Mouse (Mus musculus) left cerebral cortex, adult 9 months (tissue): ENCODE data around the gene Slc44a1.

Experiments
- DNase-seq, 2 experiments: peaks; one replicate each; pipeline ENCODE4 v3.0.0; 2022; ENCODE audit warnings: low spot score in 2 of 2

Gene Slc44a1

DNA sequence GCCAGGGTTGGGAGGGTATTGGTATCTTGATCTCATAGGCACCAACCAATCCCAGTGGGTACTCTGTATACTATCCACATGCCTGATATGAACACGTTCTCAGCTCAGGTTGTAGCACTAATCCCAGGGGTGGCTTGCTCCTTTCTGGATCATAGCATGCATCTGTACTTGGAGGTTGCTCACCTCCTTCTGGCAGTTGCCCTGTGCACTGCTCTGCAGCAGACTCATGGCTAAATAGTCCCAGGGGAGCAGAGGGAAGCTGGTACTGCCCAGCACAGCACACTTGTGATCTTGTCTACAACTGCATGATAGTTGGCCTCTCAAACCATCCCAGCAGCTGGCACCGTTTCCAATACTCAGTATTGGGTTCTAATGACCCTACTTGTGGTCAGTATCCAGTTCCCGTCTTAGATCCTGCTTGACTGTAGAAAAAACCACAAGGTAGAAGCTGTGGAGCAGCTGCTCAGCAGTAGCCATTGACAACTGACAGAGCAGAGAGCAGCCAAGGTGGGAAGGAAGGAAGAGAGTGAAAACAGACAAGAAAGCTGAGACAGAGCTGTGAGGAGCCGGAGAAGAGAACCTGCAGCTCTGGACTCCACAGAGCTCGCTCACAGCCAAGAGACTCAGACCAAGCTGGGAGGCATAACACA is 174.5 kb downstream of the Slc44a1 start:
- no peak for DNase-seq

DNA sequence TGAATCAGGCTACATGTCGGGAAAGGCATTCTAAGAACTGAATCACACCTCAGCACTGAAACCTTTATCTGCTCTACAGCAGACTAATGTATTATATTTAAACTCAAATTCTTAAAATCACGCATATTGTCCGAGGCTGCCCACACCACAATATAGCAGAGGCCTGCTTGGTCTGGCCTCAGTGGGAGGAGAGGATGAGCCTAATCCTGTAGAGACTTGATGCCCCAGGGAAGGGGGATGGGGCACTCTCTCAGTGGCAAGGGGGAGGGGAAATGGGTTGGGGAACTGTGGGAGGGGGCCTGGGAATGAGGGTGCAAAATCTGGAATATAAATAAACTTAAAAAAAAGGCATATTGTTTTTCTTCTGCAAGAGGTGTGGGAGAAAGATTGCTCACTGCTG is 177.8 kb downstream of the Slc44a1 start:
- no peak for DNase-seq

DNA sequence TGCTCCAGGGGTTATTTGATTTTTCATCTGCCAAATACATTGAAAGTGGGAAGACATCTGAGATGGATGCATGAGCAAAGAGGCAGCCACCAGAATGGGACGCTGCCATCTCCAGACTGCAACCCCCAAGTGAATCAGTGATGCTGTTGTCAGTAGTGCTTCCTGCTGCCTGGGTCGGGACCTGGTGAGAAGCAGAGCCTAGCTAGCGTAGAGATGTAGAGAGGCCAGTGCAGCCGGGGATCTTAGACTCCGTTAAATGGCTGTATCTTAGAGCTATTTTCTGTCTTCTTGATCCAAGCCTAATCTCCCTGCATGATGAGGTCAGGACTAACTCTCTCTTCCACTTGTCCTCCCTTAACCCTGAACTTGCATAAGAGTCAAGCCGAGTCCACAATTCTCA is 179.9 kb downstream of the Slc44a1 start:
- DNase-seq = no peak

DNA sequence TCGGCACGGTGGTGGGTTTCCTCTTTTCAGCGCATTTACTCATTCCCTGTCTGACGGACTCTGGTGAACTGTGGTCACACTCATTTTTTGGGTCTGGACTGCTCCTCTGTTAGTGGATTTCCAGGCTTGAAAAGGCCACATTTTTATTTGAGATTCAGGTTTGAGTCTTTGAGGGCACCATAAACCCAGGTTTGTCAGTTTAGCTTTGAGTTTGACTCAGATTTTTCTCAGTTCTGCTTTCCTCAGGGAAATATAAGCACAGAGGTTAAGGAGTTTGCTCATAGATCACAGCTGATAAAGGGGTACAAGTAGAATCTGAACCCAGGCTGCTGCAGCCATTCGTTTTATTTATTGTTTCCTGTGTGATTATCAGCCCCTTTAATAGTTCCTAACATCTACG is 180.9 kb downstream of the Slc44a1 start:
- DNase-seq = no peak

DNA sequence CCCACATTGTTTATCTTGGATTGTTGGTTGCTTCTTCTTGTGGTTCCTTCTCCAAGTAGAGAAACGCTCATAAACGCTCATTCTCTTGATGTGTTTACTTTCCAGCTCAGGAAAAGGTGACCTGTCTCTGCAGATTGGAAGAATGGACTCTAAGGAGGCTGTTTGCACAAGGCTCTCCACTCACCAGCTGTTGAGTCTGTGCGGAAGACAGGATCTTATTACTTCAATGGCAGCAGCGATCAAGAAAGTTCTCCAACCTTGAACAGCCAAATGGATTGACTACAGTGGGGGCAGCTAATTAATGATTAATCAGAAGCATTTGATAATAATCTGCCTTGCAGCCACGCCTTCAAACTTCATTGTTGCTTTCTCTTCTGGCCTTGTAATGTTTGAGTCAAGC is 181.3 kb downstream of the Slc44a1 start:
- DNase-seq = no peak

DNA sequence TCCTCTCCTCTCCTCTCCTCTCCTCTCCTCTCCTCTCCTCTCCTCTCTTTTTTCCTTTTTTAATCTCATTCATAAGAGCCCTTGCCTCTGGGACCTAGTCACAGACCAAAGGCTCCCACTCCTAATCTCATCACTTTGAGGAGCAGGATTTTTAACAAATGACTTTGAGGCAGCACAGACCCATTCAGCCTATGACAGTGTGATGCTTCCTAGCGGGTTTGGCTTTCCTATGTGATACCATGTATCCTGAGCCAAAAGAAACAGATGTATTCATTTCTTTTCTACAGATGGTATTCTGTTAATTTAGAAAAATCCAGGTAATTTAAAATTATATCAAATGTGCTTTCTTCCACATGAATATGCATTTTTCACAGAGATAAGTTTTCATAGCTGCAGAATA is 183.5 kb downstream of the Slc44a1 start:
- DNase-seq = no peak

DNA sequence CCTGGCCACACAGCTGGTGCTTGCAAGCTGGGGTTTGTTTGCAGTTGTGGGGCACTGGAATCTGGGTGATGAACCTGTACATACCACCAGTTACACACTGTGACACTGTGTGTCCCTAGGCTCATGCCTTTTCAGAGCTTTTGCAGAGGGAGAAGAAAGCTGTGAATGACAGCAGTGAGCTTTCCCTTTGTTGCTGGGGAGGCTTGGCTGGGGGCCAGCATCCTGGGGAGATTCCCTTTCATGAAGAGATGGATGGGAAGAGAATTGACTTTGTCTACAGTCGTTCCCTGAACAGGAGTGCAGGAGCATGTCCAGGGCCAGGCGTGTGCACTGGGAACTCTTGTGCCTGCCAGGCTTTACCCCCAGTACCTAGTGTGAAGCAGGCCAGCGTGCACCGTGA is 184.6 kb downstream of the Slc44a1 start:
- DNase-seq = no peak

DNA sequence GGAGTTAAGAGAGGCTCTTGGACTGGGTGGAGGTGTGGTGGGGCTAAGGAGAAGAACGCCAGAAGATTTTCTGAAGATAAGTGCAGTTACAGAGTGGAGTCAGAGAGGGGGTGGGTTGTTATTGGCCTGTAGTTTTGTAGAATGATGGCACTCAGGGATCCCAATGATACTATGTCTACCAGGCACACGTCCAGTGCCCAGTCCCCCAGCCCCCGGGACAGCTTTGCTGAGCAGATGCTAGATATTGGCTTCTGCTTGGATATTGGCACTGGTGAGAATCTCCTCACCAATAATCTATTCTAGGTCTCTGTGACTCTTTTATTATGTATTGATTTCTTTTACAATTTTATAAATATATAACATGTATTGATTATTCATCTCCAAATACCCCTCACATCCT is 185.1 kb downstream of the Slc44a1 start:
- DNase-seq = no peak

DNA sequence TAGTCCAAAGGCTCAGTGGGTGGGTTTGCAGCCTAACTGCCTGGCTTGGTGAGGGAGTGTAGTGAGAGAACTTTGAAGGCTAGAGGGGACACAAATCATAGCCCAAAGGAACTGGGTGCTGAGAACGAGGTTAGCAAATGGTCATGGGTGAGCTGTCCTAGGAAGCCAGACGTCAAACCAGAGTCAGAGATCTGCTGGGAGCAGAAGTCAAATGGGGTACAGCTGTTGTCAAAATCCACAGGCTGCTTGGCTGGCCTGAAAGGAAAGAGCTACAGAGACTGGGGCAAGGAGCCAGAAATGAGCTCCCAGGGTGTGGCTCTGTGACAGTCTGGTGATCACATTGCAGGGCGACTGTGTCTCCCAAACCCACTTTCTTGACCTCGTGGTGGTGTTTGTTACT is 188.7 kb downstream of the Slc44a1 start:
- no peak for DNase-seq

DNA sequence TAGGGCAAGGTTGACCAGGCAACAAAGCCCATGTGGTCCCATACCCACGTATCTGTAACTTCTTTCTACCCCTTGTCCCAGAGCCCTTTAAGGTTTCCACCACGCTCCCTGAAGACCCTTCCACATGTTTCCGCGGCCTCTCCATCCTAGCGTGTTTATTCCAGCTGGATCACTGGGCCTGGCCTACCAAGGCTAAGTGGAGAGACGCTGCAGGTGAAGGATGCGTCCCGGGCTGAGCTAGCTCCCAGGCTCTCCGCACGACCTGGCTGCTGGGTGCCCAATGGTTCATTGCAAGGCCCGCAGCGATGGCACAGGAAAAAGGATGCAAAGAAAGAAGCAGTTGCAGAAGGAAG is 190.7 kb downstream of the Slc44a1 start:
- DNase-seq = no peak

DNA sequence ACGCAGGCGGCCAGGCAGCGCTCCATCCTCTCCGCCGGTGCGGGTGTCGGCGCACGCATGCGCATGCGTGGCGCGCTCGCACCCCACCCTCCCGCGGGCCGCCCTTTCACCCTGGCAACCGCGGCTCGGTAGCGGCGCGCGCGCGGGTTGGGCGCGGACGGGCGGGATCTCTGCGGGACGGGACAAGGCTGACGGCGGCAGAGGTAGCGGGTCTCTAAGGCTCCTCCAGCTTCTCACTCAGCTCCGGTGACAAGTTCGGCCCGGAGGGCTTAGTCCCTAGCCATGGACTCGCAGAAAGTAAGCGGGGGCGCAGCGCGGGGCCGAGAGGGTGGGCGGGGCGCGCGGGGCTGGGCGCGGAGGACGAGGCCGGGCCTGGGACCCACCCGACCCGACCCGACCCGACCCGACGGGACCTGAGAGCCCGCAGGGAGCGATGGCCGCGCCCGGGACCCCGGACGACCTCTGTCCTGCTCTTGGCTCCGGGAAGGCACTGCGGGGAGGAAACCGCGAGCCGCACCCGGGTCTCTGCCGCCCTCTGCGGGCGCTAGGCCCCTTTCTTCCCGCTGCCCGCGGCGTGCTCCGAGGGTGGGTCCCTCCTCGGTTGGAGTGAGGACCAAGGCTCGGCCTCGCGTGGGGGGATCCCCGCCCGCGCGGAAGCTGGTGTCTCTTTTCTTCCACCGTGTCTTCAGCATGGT is 191.2 kb downstream of the Slc44a1 start, which contains the start of gene Fsd1l:
Gene Fsd1l, plus strand, starts transcription at position 156 of the 695 bp plus-strand sequence.
- DNase-seq = peak; percentile 22 to 75

DNA sequence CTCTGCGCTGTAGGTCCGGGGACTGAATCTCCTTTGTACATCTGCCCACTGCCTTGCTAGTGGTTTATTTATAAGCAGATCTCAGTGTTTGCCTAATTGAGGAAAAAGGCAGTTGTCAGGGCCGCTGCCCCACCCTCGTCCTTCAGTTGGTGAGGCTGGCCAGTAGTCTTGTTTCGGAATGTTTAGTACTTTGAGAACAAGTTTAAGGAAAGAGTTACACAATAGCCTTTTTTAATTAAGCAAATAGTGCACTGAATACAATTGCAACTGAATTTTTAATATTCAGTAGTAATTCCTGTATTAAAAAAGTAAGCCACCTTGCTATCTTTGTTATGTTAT is 191.8 kb downstream of the Slc44a1 start:
- DNase-seq = no peak

DNA sequence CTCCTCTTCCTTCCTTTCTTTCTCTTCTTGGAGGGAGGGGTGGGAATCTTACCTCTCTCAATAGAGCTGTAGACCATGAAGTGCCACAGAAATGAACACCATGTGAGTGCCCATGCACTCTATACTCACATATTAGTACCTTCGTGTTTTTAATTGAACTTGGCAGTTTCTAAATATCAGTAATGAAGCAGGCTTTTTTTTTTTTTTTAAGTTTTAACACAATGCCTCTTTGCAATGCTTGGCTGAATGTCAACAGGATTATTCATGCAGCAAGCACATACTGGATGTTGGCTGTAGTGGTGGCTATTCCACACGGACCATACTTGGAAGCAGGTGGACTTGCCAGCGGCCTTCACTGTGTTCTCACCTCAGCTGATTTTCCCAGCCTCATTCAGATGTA is 195.1 kb downstream of the Slc44a1 start:
- no peak for DNase-seq

DNA sequence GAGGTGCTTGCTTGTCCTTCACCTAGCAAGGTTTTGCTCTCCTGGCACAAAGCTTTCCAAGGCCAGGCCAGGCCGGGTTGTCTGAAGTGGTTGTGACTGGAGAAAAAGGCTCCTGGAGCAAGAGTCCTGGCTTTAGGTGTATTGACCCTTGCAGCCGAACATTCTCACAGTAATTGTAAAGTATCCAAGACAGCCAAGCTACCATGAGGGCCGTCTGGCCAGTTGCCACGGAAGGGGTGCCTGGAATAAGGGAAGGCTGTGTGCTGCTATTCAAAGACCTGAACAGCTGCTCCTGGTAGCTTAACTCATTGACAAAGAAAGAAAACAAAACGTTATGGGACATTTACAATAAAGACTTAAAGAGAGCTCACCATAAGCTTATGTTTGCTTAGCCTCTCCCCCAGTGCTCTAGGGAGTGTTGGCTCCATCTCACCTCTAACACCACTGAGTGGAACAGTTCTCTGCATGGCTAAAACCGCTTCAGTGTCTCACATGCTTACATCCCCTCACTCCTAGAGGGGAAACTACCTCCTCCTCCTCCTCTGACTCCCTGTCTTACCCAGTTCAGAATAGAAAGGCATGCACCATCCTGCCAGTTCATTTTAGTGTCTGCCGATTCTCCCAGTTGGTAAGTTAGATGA is 197.2 kb downstream of the Slc44a1 start:
- DNase-seq = no peak

DNA sequence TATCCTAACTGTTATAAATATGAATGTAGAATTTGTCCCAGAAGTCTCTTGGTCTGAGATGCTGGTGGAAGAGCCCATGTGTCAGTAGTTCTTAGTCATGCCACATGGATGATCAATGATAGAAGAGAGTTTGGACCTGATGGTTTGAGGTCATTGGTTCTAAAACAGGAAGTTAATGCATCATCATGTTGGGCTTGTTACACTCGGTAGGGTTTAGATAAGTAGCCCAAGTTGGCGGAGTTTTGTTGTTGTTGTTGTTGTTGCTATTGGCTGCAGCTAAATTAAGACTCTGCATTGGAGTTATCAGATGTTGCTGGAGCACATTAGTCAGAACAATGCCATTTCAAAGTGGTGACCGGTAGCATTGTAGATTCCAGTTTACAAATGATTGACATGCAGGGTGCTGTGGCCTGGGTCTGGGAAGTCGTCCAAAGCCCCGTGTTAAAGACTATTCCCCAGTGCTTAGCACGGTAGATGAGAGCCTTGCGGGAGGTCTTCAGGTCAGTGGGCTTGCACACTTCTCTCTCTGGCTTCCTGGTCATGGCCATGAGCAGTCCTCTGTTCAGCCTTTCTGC is 198.4 kb downstream of the Slc44a1 start:
- DNase-seq = no peak

DNA sequence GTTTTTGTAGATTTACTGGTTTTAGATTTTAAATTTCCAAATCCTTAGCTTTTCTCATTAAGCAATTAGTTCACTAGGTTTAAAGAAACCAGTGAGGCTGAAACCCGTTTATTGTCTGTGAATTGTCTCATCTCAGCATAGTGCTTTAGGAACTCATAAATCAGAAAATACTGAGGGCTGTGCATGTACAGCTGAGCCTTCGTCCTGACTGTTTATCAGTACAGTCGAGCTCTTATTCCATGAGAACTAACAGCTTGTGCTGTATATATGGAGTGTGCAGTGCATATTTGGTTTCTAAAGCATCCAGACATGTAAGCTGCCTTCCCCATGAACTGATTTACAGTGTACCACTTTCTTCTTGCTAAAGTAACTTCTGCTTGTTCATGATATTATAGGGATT is 217.8 kb downstream of the Slc44a1 start:
- no peak for DNase-seq

DNA sequence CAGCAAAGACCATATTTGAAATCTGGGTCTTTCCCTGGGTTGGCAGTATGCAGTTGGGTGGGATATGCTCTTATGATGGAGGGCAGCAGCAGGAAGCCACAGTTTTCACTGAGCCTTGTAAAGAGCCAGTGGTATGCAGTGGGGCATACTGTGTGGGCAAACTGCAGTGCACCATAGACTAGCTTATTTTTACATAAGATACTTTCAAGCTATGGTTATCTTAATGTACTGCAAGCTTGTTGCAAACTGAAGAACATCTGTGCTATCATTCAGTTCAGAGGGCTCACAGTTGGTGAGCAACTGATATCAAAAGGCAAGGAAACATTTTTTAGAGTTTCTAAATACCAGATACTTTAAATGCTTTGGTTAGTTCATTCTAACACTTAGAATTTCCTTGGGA is 220.5 kb downstream of the Slc44a1 start:
- no peak for DNase-seq
